Mouse (Mus musculus): ENCODE measurements around the gene Supt3. TPM values are rescaled to one million over a fixed set of nuclear protein-coding genes. Genes with fewer than 3 reads are reported as not detected.

Supt3 gene
- polyA plus RNA-seq, 1 experiment from 2014 or later, result 18.1 TPM

- ATAC-seq (ENCODE audit: insufficient number of reproducible peaks, low FRiP score, low TSS enrichment, low read depth), result no peak
- Histone ChIP-seq H3K4me3 (replicated peaks) (no peak overlapping the region), H3K36me3 (no peaks in the 10 kb centered on the region), H3K9ac (no peak overlapping the region), H3K9me3 (replicated peaks) (no peaks in the 10 kb centered on the region), H3K27ac (replicated peaks) (no peak overlapping the region), H3K4me2 (replicated peaks) (no peak overlapping the region), H3K4me1 (0 out of 2 replicates have a peak, but pooled peaks cover 1% of the 10 kb centered on the region), H3K27me3 (no peaks in the 10 kb centered on the region)
- WGBS, result 82% methylated on average over 2 of the region's 2 CpGs
These were observed 6.2 kb downstream of the Supt3 start for GRCm38 (mm10) chr17:44783143-44783542.

DNA sequence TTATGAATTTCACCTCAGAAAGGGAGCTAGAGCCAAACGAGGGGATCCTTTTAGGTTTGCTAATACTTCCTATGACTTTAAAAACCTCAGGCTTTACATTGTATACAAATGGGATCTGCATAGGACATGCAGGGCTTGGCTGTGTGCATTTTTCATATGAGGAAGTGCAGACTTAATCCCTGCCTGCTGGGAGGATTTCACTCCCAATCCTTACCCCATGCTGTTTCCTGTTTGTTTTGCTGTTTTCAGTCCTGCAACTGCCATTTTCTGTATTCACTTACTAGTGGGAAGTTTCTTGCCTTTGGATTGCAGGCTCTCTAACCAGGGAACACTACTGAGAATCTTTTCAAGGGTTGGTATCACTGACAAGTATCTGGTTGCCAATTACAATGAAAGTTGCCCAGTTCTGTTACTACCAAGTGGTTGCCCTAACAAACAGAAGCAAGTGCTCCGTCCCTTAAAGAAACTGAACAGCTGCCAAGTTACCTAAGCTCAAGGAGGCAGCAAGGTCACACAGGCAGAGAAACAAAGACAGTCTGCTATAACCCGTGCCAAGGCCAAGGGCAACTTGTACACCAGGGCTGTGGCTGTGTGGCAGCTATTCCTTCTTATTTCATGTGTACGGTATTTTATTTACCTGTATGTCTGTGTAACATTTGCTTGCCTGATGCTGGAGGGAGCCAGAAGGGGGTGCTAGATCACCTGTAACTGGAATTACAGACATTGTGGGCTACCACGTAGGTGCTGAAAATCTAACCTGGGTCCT lies 12.2 kb downstream of the Supt3 start:
- Histone ChIP-seq H3K4me1 (no peaks in the 10 kb centered on the region), H3K4me3 (replicated peaks) (no peak overlapping the region), H3K9ac (no peak overlapping the region), H3K27me3 (no peaks in the 10 kb centered on the region), H3K4me2 (replicated peaks) (no peak overlapping the region), H3K36me3 (no peaks in the 10 kb centered on the region), H3K9me3 (replicated peaks) (no peaks in the 10 kb centered on the region), H3K27ac (replicated peaks) (0 out of 2 replicates have a peak overlapping the region, but pooled peaks have one; percentile 3)
- ATAC-seq (ENCODE audit: insufficient number of reproducible peaks, low FRiP score, low TSS enrichment, low read depth), result no peak
- WGBS, result 71% methylated on average over 5 of the region's 5 CpGs

DNA sequence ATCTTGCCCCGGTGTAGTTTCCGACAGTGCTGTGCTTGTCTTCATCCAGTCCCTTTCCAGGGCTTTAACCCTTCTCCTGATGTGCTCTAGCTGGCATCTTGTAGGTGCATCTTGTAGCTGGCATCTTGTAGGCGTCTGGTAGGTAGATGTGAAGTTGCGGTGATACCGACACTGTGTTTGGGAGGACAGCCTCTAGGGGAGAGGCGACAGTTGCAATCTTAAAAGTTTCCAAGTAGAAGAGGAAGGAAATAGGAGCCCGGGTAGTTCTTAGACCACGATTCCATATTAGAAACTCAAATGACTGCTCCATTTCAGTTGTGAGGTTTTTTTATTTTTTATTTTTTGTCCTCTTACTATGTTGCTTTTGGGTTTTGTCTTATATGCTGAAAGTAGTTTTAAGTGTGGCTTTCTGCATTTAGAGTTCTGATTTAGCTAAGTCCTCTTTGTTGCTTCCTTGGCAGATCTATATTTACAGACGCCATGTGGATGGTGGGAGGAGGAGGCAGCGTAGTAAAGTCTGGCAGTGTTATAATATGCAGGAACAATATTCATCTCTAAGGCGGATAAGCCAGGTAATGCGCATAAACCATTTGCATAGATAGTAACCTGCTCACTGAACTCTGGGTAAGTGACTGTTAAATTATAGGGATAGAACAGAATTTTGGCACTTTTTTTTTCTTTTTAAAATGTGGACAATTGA lies 15.4 kb downstream of the Supt3 start:
- no peak overlapping the region for H3K9ac ChIP-seq
- no peak for ATAC-seq (ENCODE audit: insufficient number of reproducible peaks, low FRiP score, low TSS enrichment, low read depth)
- WGBS, result 88% methylated on average over 12 of the region's 12 CpGs
- no peaks in the 10 kb centered on the region for H3K4me1 ChIP-seq
- no peak overlapping the region for H3K27ac ChIP-seq (replicated peaks)
- no peak overlapping the region for H3K4me3 ChIP-seq (replicated peaks)
- H3K4me2 ChIP-seq (replicated peaks), result no peak overlapping the region
- no peaks in the 10 kb centered on the region for H3K27me3 ChIP-seq
- no peaks in the 10 kb centered on the region for H3K9me3 ChIP-seq (replicated peaks)
- H3K36me3 ChIP-seq, result no peaks in the 10 kb centered on the region

GRCm38 (mm10) chr17:44797331-44797730 lies 20.4 kb downstream of the Supt3 start:
- no peaks in the 10 kb centered on the region for H3K4me1 ChIP-seq
- H3K27me3 ChIP-seq, result no peaks in the 10 kb centered on the region
- H3K9me3 ChIP-seq (replicated peaks), result no peaks in the 10 kb centered on the region
- H3K36me3 ChIP-seq, result peaks cover 3% of the 10 kb centered on the region; the same call in 1 of the 2 replicates
- no peak overlapping the region for H3K4me2 ChIP-seq (replicated peaks)
- 56% methylated on average over 3 of the region's 3 CpGs for WGBS
- H3K4me3 ChIP-seq (replicated peaks), result no peak overlapping the region
- no peak overlapping the region for H3K27ac ChIP-seq (replicated peaks)
- H3K9ac ChIP-seq, result no peak overlapping the region
- ATAC-seq (ENCODE audit: insufficient number of reproducible peaks, low FRiP score, low TSS enrichment, low read depth), result no peak

DNA sequence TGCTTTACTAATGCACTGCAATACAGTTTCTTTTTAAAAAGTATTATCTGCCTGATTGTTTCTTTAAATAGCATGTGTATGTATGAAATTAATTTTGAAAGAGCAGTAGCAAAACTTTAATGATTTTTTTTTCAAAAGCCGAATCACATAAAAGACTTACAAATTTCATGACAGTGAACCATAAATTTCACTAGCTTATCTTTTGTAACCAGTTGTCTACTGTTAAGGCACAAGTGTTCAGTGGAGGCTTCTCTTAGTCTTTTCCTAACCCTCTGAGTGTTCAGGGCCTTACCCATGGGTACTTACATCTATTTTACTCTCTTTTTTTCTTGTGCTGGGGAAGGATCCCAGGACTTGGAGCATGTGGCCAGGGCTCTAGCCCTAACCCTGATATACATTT lies 30.1 kb downstream of the Supt3 start:
- H3K4me1 ChIP-seq, result no peaks in the 10 kb centered on the region
- no peak overlapping the region for H3K27ac ChIP-seq (replicated peaks)
- WGBS, result 83% methylated on average over 1 of the region's 1 CpGs
- H3K4me2 ChIP-seq (replicated peaks), result no peak overlapping the region
- H3K4me3 ChIP-seq (replicated peaks), result no peak overlapping the region
- no peaks in the 10 kb centered on the region for H3K27me3 ChIP-seq
- no peaks in the 10 kb centered on the region for H3K9me3 ChIP-seq (replicated peaks)
- H3K9ac ChIP-seq, result no peak overlapping the region
- ATAC-seq (ENCODE audit: insufficient number of reproducible peaks, low FRiP score, low TSS enrichment, low read depth), result no peak
- H3K36me3 ChIP-seq, result no peaks in the 10 kb centered on the region

GRCm38 (mm10) chr17:44814508-44815175 lies 37.7 kb downstream of the Supt3 start, which contains the start of gene Runx2:
Gene Runx2 (minus strand): TSS chr17:44814797.
- H3K9ac ChIP-seq, result 0 out of 2 replicates have a peak within 1 kb of the TSS, but pooled peaks have one; percentile 21
- H3K27ac ChIP-seq (replicated peaks), result peak within 1 kb of the TSS; percentile 59
- H3K4me2 ChIP-seq (replicated peaks), result peak within 1 kb of the TSS; percentile 28
- H3K36me3 ChIP-seq, result no peaks in the 10 kb centered on the region
- peak within 1 kb of the TSS; percentile 35 for H3K4me3 ChIP-seq (replicated peaks)
- H3K9me3 ChIP-seq (replicated peaks), result no peaks in the 10 kb centered on the region
- no peaks in the 10 kb centered on the region for H3K27me3 ChIP-seq
- ATAC-seq (ENCODE audit: insufficient number of reproducible peaks, low FRiP score, low TSS enrichment, low read depth), result peak; percentile 78
- peaks cover 7% of the 10 kb centered on the region for H3K4me1 ChIP-seq
- 34% methylated on average over 3 of the region's 3 CpGs for WGBS

- Histone ChIP-seq H3K27me3 (no peaks in the 10 kb centered on the region), H3K4me2 (replicated peaks) (no peak overlapping the region), H3K9me3 (replicated peaks) (no peaks in the 10 kb centered on the region), H3K27ac (replicated peaks) (no peak overlapping the region), H3K4me1 (peaks cover 7% of the 10 kb centered on the region), H3K4me3 (replicated peaks) (no peak overlapping the region), H3K36me3 (no peaks in the 10 kb centered on the region), H3K9ac (no peak overlapping the region)
- 74% methylated on average over 2 of the region's 2 CpGs for WGBS
- ATAC-seq (ENCODE audit: insufficient number of reproducible peaks, low FRiP score, low TSS enrichment, low read depth), result no peak
These were observed 41.9 kb downstream of the Supt3 start for GRCm38 (mm10) chr17:44818825-44819224.

DNA sequence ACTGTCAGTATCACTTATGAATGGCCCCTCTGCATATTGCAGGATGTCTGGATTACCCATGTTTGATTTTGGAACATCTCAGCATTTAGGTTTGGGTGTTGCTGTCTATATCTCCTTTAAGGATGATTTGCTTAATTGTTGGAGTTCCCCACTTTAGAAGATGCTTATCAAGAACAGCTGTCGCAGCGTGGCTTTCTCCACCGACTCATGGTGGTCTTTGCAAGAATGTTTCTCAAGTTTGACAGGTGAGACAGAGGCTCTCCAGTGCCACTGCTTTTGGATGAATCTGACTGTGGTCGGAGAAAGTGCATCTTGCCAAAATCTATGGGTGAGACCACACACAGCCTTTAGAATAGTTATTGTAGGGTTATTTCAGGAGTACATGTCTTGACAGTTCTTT lies 42.9 kb downstream of the Supt3 start:
- H3K9me3 ChIP-seq (replicated peaks), result no peaks in the 10 kb centered on the region
- ATAC-seq (ENCODE audit: insufficient number of reproducible peaks, low FRiP score, low TSS enrichment, low read depth), result no peak
- no peak overlapping the region for H3K4me3 ChIP-seq (replicated peaks)
- WGBS, result 43% methylated on average over 4 of the region's 4 CpGs
- H3K9ac ChIP-seq, result no peak overlapping the region
- peaks cover 3% of the 10 kb centered on the region; the same call in 1 of the 2 replicates for H3K4me1 ChIP-seq
- H3K27me3 ChIP-seq, result no peaks in the 10 kb centered on the region
- no peak overlapping the region for H3K4me2 ChIP-seq (replicated peaks)
- H3K27ac ChIP-seq (replicated peaks), result no peak overlapping the region
- H3K36me3 ChIP-seq, result no peaks in the 10 kb centered on the region

GRCm38 (mm10) chr17:44821940-44822339 lies 45.0 kb downstream of the Supt3 start:
- Histone ChIP-seq H3K4me2 (replicated peaks) (no peak overlapping the region), H3K27ac (replicated peaks) (no peak overlapping the region), H3K4me1 (no peaks in the 10 kb centered on the region), H3K4me3 (replicated peaks) (no peak overlapping the region), H3K9ac (no peak overlapping the region), H3K9me3 (replicated peaks) (no peaks in the 10 kb centered on the region), H3K27me3 (no peaks in the 10 kb centered on the region), H3K36me3 (no peaks in the 10 kb centered on the region)
- 87% methylated on average over 5 of the region's 5 CpGs for WGBS
- no peak for ATAC-seq (ENCODE audit: insufficient number of reproducible peaks, low FRiP score, low TSS enrichment, low read depth)

DNA sequence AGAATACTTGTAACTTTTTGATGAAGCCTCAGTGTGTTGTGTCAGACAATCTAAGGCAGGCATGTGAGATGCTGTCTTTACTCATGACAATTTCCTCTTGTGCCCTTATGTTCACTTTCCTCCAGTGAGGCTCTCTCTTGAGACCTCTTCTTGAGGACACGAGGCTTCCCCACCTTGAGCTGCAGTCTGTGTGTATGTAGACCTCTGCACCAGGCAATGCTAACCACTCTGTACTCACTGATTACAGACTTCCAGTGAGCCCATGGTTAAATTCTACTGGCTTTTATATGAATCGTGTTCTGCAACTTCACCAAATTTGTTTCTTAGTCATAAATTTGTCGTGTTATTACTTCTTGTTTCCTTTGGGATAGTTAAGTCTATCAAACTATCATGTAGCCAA lies 50.2 kb downstream of the Supt3 start:
- ATAC-seq (ENCODE audit: insufficient number of reproducible peaks, low FRiP score, low TSS enrichment, low read depth), result no peak
- Histone ChIP-seq H3K4me2 (replicated peaks) (no peak overlapping the region), H3K27me3 (no peaks in the 10 kb centered on the region), H3K36me3 (no peaks in the 10 kb centered on the region), H3K9ac (no peak overlapping the region), H3K4me3 (replicated peaks) (no peak overlapping the region), H3K9me3 (replicated peaks) (no peaks in the 10 kb centered on the region), H3K27ac (replicated peaks) (no peak overlapping the region), H3K4me1 (no peaks in the 10 kb centered on the region)
- WGBS, result 68% methylated on average over 3 of the region's 3 CpGs

DNA sequence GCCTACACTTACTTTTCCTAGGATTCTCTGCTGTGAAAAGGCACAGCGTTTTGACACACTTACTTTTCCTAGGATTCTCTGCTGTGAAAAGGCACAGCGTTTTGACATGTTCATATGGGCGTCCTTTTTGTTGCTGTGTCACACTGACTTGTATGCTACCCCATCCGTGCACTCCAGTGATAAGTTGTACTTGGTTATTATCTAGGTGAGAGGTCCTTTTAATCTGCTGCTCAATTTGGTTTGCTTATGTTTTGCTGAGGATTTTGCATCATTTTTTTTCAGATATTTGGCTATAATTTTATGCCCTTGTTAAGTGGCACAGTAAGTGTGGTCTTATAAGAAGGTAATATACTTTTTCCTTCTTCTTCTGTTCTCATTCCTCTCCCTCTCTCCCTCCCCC lies 51.0 kb downstream of the Supt3 start:
- Histone ChIP-seq H3K9ac (no peak overlapping the region), H3K4me3 (replicated peaks) (no peak overlapping the region), H3K27me3 (no peaks in the 10 kb centered on the region), H3K4me2 (replicated peaks) (no peak overlapping the region), H3K9me3 (replicated peaks) (no peaks in the 10 kb centered on the region), H3K4me1 (no peaks in the 10 kb centered on the region), H3K36me3 (no peaks in the 10 kb centered on the region), H3K27ac (replicated peaks) (no peak overlapping the region)
- no peak for ATAC-seq (ENCODE audit: insufficient number of reproducible peaks, low FRiP score, low TSS enrichment, low read depth)
- 88% methylated on average over 4 of the region's 4 CpGs for WGBS
